Mouse (Mus musculus) right cerebral cortex, adult 2 months (tissue): ENCODE measurements at regions not wholly inside any gene's neighbourhood (a gene's known extent, or its start where the extent isn't known, plus 50 kb on each side); places are given as distances from the start of the nearest gene placed in this dataset.

Experiments
- DNase-seq, 2 experiments: peaks; one replicate each; pipeline ENCODE4 v3.0.0; 2021 to 2022; ENCODE audit warnings: low spot score in 2 of 2

GRCm38 (mm10) chr1:113210095-113210494 is 1345.4 kb upstream of the Dsel start:
- no peak for DNase-seq

- DNase-seq: no peak
Observed at GRCm38 (mm10) chr1:113204019-113204418, 1339.3 kb upstream of the Dsel start.

- DNase-seq: no peak
Observed at GRCm38 (mm10) chr1:113194116-113194812, 1329.5 kb upstream of the Dsel start.

GRCm38 (mm10) chr1:113163173-113163572 is 1298.5 kb upstream of the Dsel start:
- no peak for DNase-seq
